Mouse (Mus musculus): Measurements from ENCODE around the gene Nell2. TPM values are rescaled to one million over a fixed set of nuclear protein-coding genes. Genes with fewer than 3 reads are reported as not detected.

The Nell2 gene
- polyA plus RNA-seq, 1 experiment from 2014 or later, result 1.3 TPM

- no peak for TF ChIP-seq CTCF (IDR thresholded peaks at IDR 0.05; ENCODE audit: low read depth)
- Histone ChIP-seq H3K27me3 (ENCODE audit: insufficient read depth, low read length) (no peaks in the 10 kb centered on the region), H3K9ac (no peak overlapping the region), H3K4me2 (no peak overlapping the region), H3K36me3 (ENCODE audit: insufficient read depth) (no peaks in the 10 kb centered on the region), H3K9me3 (ENCODE audit: low read depth, low read length) (no peaks in the 10 kb centered on the region), H3K27ac (ENCODE audit: low read depth) (no peak overlapping the region), H3K4me3 (ENCODE audit: low read depth, low read length) (no peak overlapping the region), H3K4me1 (ENCODE audit: insufficient read depth) (no peaks in the 10 kb centered on the region)
- WGBS, result 77% methylated on average over 6 of the region's 6 CpGs
- DNase-seq (no peak), ATAC-seq (ENCODE audit: insufficient read depth) (no peak)
These were observed 54.4 kb downstream of the Nell2 start for GRCm38 (mm10) chr15:95473976-95474375.

DNA sequence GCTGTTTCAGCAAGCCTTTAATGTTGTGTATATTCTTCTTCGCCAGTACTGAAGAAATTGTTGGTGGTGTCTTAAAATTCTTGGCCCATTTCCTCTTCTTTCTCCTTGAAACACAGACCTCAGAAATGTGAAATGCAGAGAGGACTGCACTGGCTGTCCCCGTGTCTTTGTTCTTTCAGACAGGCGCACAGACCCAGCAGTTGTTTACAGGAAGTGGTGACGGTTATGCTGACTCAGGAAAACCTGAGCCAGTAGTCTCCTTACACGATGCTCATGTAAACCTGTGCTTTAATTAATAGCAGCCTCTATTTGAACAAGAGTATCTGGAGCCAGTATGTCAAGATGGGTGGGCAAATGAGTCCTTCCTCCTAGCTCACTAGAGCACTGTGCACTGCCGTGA lies 61.2 kb downstream of the Nell2 start:
- Histone ChIP-seq H3K4me3 (ENCODE audit: low read depth, low read length) (no peak overlapping the region), H3K36me3 (ENCODE audit: insufficient read depth) (no peaks in the 10 kb centered on the region), H3K4me1 (ENCODE audit: insufficient read depth) (no peaks in the 10 kb centered on the region), H3K27ac (ENCODE audit: low read depth) (no peak overlapping the region), H3K9ac (no peak overlapping the region), H3K27me3 (ENCODE audit: insufficient read depth, low read length) (no peaks in the 10 kb centered on the region), H3K9me3 (ENCODE audit: low read depth, low read length) (no peaks in the 10 kb centered on the region), H3K4me2 (no peak overlapping the region)
- TF ChIP-seq CTCF (IDR thresholded peaks at IDR 0.05; ENCODE audit: low read depth), result no peak
- WGBS, result 29% methylated on average over 6 of the region's 6 CpGs
- ATAC-seq (ENCODE audit: insufficient read depth) (peak; percentile 31; the same call in 1 of the 2 replicates), DNase-seq (peak; percentile 46)

DNA sequence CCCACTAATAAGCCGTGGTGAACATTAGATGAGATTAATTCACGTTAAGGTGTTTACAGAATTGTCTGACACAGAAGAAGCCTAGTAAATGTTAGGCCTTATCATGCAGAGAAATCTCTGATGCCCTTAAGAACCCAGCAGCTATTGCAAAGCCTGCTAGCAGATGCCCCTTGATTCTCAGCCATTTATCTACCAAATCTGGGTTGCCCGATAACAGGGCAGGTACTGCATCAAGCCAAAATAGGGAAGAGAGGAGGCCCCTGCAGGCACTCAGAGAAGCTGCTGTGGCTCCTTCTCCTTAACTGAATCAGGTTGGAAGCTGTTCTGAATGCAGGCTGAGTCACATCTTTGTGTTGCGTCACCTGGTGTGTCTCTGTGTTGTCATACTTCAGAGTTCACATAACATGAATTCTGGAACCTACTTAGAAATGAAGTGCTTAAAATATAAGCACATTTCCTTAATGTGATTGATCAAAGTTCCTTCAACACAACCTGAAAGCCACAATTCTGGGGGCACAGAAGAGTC lies 68.3 kb downstream of the Nell2 start:
- Histone ChIP-seq H3K4me2 (no peak overlapping the region), H3K9me3 (ENCODE audit: low read depth, low read length) (no peaks in the 10 kb centered on the region), H3K4me3 (ENCODE audit: low read depth, low read length) (no peak overlapping the region), H3K4me1 (ENCODE audit: insufficient read depth) (no peaks in the 10 kb centered on the region), H3K36me3 (ENCODE audit: insufficient read depth) (no peaks in the 10 kb centered on the region), H3K27ac (ENCODE audit: low read depth) (no peak overlapping the region), H3K27me3 (ENCODE audit: insufficient read depth, low read length) (no peaks in the 10 kb centered on the region), H3K9ac (no peak overlapping the region)
- no peak for ATAC-seq (ENCODE audit: insufficient read depth)
- TF ChIP-seq CTCF (IDR thresholded peaks at IDR 0.05; ENCODE audit: low read depth), result no peak
- DNase-seq, result no peak
- WGBS, result 65% methylated on average over 4 of the region's 4 CpGs

- Histone ChIP-seq H3K9ac (no peak overlapping the region), H3K4me1 (ENCODE audit: insufficient read depth) (no peaks in the 10 kb centered on the region), H3K9me3 (ENCODE audit: low read depth, low read length) (no peaks in the 10 kb centered on the region), H3K27me3 (ENCODE audit: insufficient read depth, low read length) (no peaks in the 10 kb centered on the region), H3K36me3 (ENCODE audit: insufficient read depth) (no peaks in the 10 kb centered on the region), H3K4me3 (ENCODE audit: low read depth, low read length) (no peak overlapping the region), H3K27ac (ENCODE audit: low read depth) (no peak overlapping the region), H3K4me2 (no peak overlapping the region)
- 77% methylated on average over 11 of the region's 11 CpGs for WGBS
- no peak for ATAC-seq (ENCODE audit: insufficient read depth)
- no peak for DNase-seq
- no peak for TF ChIP-seq CTCF (IDR thresholded peaks at IDR 0.05; ENCODE audit: low read depth)
These were observed 83.8 kb downstream of the Nell2 start for GRCm38 (mm10) chr15:95444586-95444985.

- Histone ChIP-seq H3K4me1 (ENCODE audit: insufficient read depth) (no peaks in the 10 kb centered on the region), H3K4me3 (ENCODE audit: low read depth, low read length) (no peak overlapping the region), H3K9ac (no peak overlapping the region), H3K27ac (ENCODE audit: low read depth) (no peak overlapping the region), H3K36me3 (ENCODE audit: insufficient read depth) (no peaks in the 10 kb centered on the region), H3K4me2 (no peak overlapping the region), H3K9me3 (ENCODE audit: low read depth, low read length) (no peaks in the 10 kb centered on the region), H3K27me3 (ENCODE audit: insufficient read depth, low read length) (no peaks in the 10 kb centered on the region)
- ATAC-seq (ENCODE audit: insufficient read depth) (no peak), DNase-seq (no peak)
- TF ChIP-seq CTCF (IDR thresholded peaks at IDR 0.05; ENCODE audit: low read depth), result no peak
- 82% methylated on average over 4 of the region's 4 CpGs for WGBS
These were observed 90.6 kb downstream of the Nell2 start for GRCm38 (mm10) chr15:95437740-95438139.

DNA sequence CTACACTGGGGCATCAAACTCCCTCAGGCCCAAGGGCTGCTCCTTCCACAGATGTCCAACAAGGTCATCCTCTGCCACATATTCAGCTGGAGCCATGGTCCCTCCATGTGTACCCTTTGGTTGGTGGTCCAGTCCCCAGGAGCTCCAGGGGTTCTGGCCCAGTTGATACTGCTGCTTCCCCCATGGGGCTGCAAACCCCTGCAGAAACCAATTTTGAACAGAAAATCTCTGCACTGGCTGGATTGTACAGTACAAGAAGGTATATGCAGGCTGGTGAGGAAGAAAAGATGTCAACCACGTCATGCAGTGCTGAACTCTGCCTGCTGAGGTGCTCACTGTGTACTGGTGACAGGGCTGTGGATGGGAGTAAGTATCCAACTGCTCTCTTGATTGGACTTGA lies 92.1 kb downstream of the Nell2 start:
- no peak overlapping the region for H3K4me2 ChIP-seq
- H3K27me3 ChIP-seq (ENCODE audit: insufficient read depth, low read length), result no peaks in the 10 kb centered on the region
- 66% methylated on average over 1 of the region's 1 CpGs for WGBS
- no peaks in the 10 kb centered on the region for H3K36me3 ChIP-seq (ENCODE audit: insufficient read depth)
- DNase-seq (no peak), ATAC-seq (ENCODE audit: insufficient read depth) (no peak)
- no peak for TF ChIP-seq CTCF (IDR thresholded peaks at IDR 0.05; ENCODE audit: low read depth)
- no peak overlapping the region for H3K4me3 ChIP-seq (ENCODE audit: low read depth, low read length)
- no peak overlapping the region for H3K9ac ChIP-seq
- H3K9me3 ChIP-seq (ENCODE audit: low read depth, low read length), result no peaks in the 10 kb centered on the region
- no peaks in the 10 kb centered on the region for H3K4me1 ChIP-seq (ENCODE audit: insufficient read depth)
- H3K27ac ChIP-seq (ENCODE audit: low read depth), result no peak overlapping the region

- Histone ChIP-seq H3K27me3 (ENCODE audit: insufficient read depth, low read length) (no peaks in the 10 kb centered on the region), H3K9me3 (ENCODE audit: low read depth, low read length) (no peaks in the 10 kb centered on the region), H3K4me1 (ENCODE audit: insufficient read depth) (no peaks in the 10 kb centered on the region), H3K36me3 (ENCODE audit: insufficient read depth) (no peaks in the 10 kb centered on the region), H3K27ac (ENCODE audit: low read depth) (no peak overlapping the region), H3K4me2 (no peak overlapping the region), H3K9ac (no peak overlapping the region), H3K4me3 (ENCODE audit: low read depth, low read length) (no peak overlapping the region)
- ATAC-seq (ENCODE audit: insufficient read depth), result no peak
- WGBS, result 71% methylated on average over 13 of the region's 13 CpGs
- TF ChIP-seq CTCF (IDR thresholded peaks at IDR 0.05; ENCODE audit: low read depth), result no peak
- DNase-seq, result no peak
These were observed 97.1 kb downstream of the Nell2 start for GRCm38 (mm10) chr15:95431156-95431799.
